Mouse (Mus musculus): ENCODE data around the gene Crhr1.

GRCm38 (mm10) chr11:104130721-104131647 is 1.7 kb upstream of the Crhr1 start:
- TF ChIP-seq POLR2A (IDR thresholded peaks at IDR 0.05; ENCODE audit: borderline replicate concordance, insufficient read depth, low read length) (no peak), CTCF (IDR thresholded peaks at IDR 0.05; ENCODE audit: borderline replicate concordance, insufficient read depth, low read depth, low read length) (no peak)

Data from cerebellum, adult 2 months (tissue).